Mouse (Mus musculus): ENCODE measurements around the gene Dbh. TPM values are rescaled to one million over a fixed set of nuclear protein-coding genes. Genes with fewer than 3 reads are reported as not detected.

Gene Dbh
- polyA plus RNA-seq, 1 experiment: 6.3 TPM

DNA sequence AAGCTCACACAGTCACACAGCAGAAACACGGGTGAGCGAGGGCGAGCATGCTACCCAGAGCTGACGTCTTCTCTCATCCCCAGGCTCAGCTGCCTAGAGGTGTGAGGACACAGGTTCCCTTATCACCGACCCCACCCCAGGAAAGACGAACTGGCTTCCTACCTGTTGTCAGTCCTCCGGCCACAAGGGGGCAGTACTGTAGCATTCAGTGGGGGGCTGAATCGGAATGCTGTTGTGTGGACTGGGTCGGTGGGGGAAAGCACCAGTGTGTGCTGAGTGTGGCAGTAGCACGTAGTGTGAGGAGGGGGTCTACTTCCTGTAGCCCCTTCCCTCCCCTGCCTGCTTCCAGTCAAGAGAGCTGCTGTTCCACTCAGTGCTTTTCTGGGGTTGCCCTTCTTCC is 39.1 kb upstream of the Dbh start:
- H3K4me3 ChIP-seq (replicated peaks; ENCODE audit: insufficient read depth, low read depth, low read length): no peak overlapping the region
- H3K27ac ChIP-seq (ENCODE audit: insufficient read depth, low read length): no peak overlapping the region
- TF ChIP-seq POLR2A (IDR thresholded peaks at IDR 0.05; ENCODE audit: borderline replicate concordance, insufficient read depth, low read length): no peak
- peak; percentile 80 for TF ChIP-seq CTCF (IDR thresholded peaks at IDR 0.05; ENCODE audit: borderline replicate concordance, insufficient read depth, low read depth, low read length)
- peaks cover 9% of the 10 kb centered on the region; the same call in 1 of the 2 replicates for H3K4me1 ChIP-seq (ENCODE audit: control insufficient read depth, insufficient read depth, low read length)
- DNase-seq: peak in 1 of 2 experiments; percentile 41
- WGBS: 53% methylated on average over 10 of the region's 10 CpGs
- H3K27me3 ChIP-seq (ENCODE audit: control insufficient read depth, insufficient read depth, low read length): no peaks in the 10 kb centered on the region

DNA sequence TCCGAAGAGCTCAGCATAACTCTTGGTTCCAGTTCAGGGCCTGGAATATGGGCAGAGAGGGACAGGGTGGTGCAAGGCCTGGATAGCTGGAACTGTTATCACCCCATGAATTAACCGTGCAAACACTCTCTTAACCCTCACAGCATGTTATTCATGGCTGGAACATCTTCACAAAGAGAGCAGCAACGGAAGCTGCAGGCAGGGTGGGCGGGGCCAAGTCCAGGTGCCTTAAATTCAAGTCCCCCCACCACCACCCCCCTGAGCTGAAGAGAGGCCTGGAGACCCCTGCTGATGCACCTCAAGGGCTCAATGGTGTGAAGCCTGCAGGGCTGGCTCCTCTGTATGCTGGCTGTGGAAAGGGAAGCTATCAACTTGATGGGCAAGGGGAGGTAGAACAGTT is 38.5 kb upstream of the Dbh start:
- Histone ChIP-seq H3K27ac (ENCODE audit: insufficient read depth, low read length) (no peak overlapping the region), H3K4me3 (replicated peaks; ENCODE audit: insufficient read depth, low read depth, low read length) (no peak overlapping the region), H3K27me3 (ENCODE audit: control insufficient read depth, insufficient read depth, low read length) (no peaks in the 10 kb centered on the region), H3K4me1 (ENCODE audit: control insufficient read depth, insufficient read depth, low read length) (peaks cover 8% of the 10 kb centered on the region; the same call in 1 of the 2 replicates)
- TF ChIP-seq POLR2A (IDR thresholded peaks at IDR 0.05; ENCODE audit: borderline replicate concordance, insufficient read depth, low read length) (no peak), CTCF (IDR thresholded peaks at IDR 0.05; ENCODE audit: borderline replicate concordance, insufficient read depth, low read depth, low read length) (no peak)
- WGBS: 78% methylated on average over 4 of the region's 4 CpGs
- no peak for DNase-seq

DNA sequence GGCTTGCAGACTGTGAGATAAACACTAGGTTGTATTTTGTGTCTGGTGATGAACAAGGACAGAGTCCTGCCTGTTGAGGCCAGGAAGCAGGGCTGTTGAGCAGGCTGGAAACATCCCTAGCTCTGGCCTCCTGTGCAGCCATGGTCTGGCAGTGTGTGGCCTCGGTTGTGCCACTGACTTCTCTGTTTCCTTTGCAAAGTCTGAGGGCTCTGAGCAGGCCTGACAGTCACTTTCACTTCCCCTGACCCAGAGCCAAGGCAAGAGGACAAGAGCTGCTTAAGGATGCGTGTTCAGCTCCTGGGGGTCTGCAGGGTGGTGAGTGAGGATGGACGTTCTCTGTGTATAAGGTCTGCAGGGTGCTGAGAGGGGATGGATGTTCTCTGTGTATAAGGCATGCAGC is 36.0 kb upstream of the Dbh start:
- DNase-seq: no peak
- no peak for TF ChIP-seq CTCF (IDR thresholded peaks at IDR 0.05; ENCODE audit: borderline replicate concordance, insufficient read depth, low read depth, low read length)
- 64% methylated on average over 3 of the region's 3 CpGs for WGBS

DNA sequence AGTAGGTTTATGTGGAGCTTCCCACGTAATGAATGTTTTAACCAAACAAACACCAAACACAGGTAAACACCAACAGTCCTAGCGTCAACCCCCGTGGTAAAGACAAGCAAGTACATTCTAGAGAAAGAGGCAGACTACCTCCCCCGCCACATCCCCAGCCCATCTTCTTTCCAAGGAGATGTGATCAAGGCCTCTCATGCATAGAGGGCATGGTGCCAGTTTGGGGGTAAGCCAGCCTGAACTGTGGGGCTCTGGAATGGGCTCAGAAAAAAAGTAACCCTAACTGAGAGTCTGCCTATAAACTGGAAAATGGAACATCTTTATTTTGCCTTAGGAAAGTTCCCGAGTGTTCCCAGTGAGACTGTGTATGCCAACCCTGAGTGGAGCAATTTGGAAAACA is 29.1 kb upstream of the Dbh start:
- H3K4me1 ChIP-seq (ENCODE audit: control insufficient read depth, insufficient read depth, low read length): no peaks in the 10 kb centered on the region
- H3K27ac ChIP-seq (ENCODE audit: insufficient read depth, low read length): no peak overlapping the region
- WGBS: 39% methylated on average over 5 of the region's 5 CpGs
- H3K4me3 ChIP-seq (replicated peaks; ENCODE audit: insufficient read depth, low read depth, low read length): no peak overlapping the region
- TF ChIP-seq CTCF (IDR thresholded peaks at IDR 0.05; ENCODE audit: borderline replicate concordance, insufficient read depth, low read depth, low read length) (no peak), POLR2A (IDR thresholded peaks at IDR 0.05; ENCODE audit: borderline replicate concordance, insufficient read depth, low read length) (no peak)
- H3K27me3 ChIP-seq (ENCODE audit: control insufficient read depth, insufficient read depth, low read length): no peaks in the 10 kb centered on the region
- no peak for DNase-seq

More for the DNA sequence above, 36.0 kb upstream of the Dbh start:
- Histone ChIP-seq H3K4me3 (replicated peaks; ENCODE audit: insufficient read depth, low read depth, low read length) (no peak overlapping the region), H3K4me1 (ENCODE audit: control insufficient read depth, insufficient read depth, low read length) (no peaks in the 10 kb centered on the region), H3K27me3 (ENCODE audit: control insufficient read depth, insufficient read depth, low read length) (no peaks in the 10 kb centered on the region), H3K27ac (ENCODE audit: insufficient read depth, low read length) (no peak overlapping the region)

DNA sequence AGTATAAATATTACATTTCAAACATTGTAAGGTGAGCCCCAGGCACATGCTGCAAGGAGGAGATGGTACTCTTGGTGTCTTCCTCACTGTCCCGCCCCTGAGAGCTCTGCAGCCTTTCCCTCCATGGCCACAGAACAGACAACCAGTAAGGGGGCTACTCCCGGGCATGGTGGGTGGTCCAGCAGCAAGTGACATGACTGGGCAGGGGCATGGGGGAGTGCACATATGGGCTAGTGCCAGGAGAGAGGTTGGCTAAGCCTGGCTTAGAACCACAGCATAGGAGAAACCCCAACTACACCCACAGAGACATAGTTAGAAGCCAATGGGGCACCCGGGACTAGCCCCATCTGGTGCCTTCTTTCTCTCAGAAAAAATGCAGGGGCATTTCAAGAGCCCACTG is 28.7 kb upstream of the Dbh start:
- TF ChIP-seq CTCF (IDR thresholded peaks at IDR 0.05; ENCODE audit: borderline replicate concordance, insufficient read depth, low read depth, low read length) (no peak), POLR2A (IDR thresholded peaks at IDR 0.05; ENCODE audit: borderline replicate concordance, insufficient read depth, low read length) (no peak)
- no peaks in the 10 kb centered on the region for H3K4me1 ChIP-seq (ENCODE audit: control insufficient read depth, insufficient read depth, low read length)
- no peak overlapping the region for H3K27ac ChIP-seq (ENCODE audit: insufficient read depth, low read length)
- WGBS: 45% methylated on average over 3 of the region's 3 CpGs
- DNase-seq: no peak
- no peak overlapping the region for H3K4me3 ChIP-seq (replicated peaks; ENCODE audit: insufficient read depth, low read depth, low read length)
- no peaks in the 10 kb centered on the region for H3K27me3 ChIP-seq (ENCODE audit: control insufficient read depth, insufficient read depth, low read length)

DNA sequence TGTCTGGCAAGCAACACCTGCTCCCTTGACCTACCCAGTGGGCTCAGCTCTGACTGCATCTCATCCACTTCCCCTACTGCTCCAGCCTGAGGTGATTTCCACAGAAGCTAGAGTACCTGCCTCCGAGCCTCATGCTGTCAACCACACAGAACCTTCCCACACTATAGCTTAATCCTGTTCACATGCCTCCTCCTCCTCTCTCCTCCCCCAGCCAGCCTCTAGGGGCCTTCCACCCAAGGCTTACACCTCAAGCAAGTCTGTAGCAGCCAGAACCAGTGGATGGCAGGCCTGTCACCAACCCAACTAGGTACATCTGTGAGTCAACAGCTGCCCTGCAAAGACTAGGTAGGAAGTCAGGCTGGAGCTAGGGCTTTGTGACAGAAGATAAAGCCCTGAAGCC is 28.2 kb upstream of the Dbh start:
- DNase-seq: no peak
- TF ChIP-seq POLR2A (IDR thresholded peaks at IDR 0.05; ENCODE audit: borderline replicate concordance, insufficient read depth, low read length) (no peak), CTCF (IDR thresholded peaks at IDR 0.05; ENCODE audit: borderline replicate concordance, insufficient read depth, low read depth, low read length) (no peak)

DNA sequence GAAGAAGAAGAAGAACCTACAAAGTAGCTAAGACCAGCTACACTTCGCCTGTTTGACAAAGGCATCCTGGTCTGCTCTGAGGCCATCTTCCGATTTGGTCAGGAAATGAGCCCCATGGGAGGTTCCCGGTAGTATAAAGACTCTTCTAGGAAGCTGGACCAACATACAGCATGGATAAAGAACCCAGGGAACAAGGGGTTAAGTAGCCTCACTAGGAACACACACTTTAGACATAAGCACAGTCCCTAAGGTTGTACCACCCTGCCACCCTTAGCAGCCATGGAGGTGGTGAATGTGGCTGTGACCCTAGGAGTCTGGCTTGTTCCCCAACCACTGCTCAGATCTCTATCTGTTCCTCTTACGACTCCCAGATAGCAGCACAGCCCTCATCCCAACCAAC is 26.7 kb upstream of the Dbh start:
- H3K27ac ChIP-seq (ENCODE audit: insufficient read depth, low read length): no peak overlapping the region
- no peaks in the 10 kb centered on the region for H3K4me1 ChIP-seq (ENCODE audit: control insufficient read depth, insufficient read depth, low read length)
- no peak for DNase-seq
- no peak overlapping the region for H3K4me3 ChIP-seq (replicated peaks; ENCODE audit: insufficient read depth, low read depth, low read length)
- TF ChIP-seq CTCF (IDR thresholded peaks at IDR 0.05; ENCODE audit: borderline replicate concordance, insufficient read depth, low read depth, low read length) (no peak), POLR2A (IDR thresholded peaks at IDR 0.05; ENCODE audit: borderline replicate concordance, insufficient read depth, low read length) (no peak)
- no peaks in the 10 kb centered on the region for H3K27me3 ChIP-seq (ENCODE audit: control insufficient read depth, insufficient read depth, low read length)
- WGBS: 82% methylated on average over 4 of the region's 4 CpGs

More for the DNA sequence above, 28.2 kb upstream of the Dbh start:
- no peaks in the 10 kb centered on the region for H3K4me1 ChIP-seq (ENCODE audit: control insufficient read depth, insufficient read depth, low read length)
- H3K27me3 ChIP-seq (ENCODE audit: control insufficient read depth, insufficient read depth, low read length): no peaks in the 10 kb centered on the region
- H3K27ac ChIP-seq (ENCODE audit: insufficient read depth, low read length): no peak overlapping the region
- 53% methylated on average over 1 of the region's 1 CpGs for WGBS
- H3K4me3 ChIP-seq (replicated peaks; ENCODE audit: insufficient read depth, low read depth, low read length): no peak overlapping the region

DNA sequence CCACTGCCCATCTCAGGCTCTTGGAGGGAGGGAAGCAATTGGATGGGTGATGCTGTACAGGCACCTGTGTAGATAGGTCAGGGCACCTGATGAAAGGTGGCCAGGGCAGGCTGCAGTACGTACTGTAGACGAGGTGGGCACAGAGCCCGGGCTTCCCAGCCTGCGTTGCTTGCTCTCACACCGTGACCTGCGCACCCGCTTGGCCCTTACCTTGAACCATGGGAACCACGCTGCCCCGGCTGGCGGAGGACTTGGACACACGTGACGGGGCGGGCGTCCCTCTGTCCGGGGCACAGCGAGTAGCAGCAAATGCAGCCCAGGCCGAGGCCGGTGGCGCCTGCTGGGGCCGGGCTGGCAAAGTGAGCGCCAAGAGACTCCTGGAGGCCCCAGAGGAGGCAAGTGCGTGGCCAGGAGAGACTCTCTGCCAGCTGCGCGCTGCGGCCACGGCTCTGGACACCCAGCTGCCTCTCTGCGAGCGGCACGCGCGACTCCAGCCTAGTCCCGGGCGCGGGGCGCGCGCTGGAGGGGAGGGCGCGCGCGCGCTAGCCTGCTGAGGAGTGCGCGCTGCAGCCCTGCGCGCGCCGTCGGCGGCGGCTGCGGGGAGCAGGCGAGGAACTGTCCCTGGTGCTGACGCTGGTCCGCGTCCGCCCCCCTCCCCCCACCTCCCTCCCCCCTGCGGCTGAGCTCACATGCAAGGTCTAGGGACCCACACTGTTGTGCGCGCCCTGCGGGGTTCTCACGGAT is 22.9 kb upstream of the Dbh start, which contains the start of gene Fam163b:
Gene Fam163b, minus strand, starts transcription at position 542 of the 744 bp plus-strand sequence.
- WGBS: 2% methylated on average over 62 of the region's 62 CpGs
- Histone ChIP-seq H3K27ac (ENCODE audit: insufficient read depth, low read length) (no peak within 1 kb of the TSS), H3K27me3 (ENCODE audit: control insufficient read depth, insufficient read depth, low read length) (no peaks in the 10 kb centered on the region), H3K4me3 (replicated peaks; ENCODE audit: insufficient read depth, low read depth, low read length) (peak within 1 kb of the TSS; percentile 44), H3K4me1 (ENCODE audit: control insufficient read depth, insufficient read depth, low read length) (no peaks in the 10 kb centered on the region)
- TF ChIP-seq POLR2A (IDR thresholded peaks at IDR 0.05; ENCODE audit: borderline replicate concordance, insufficient read depth, low read length): no peak
- peak; percentile 21 to 32 for DNase-seq
